Mouse (Mus musculus): Measurements from ENCODE around the gene Bche. TPM values are rescaled to one million over a fixed set of nuclear protein-coding genes. Genes with fewer than 3 reads are reported as not detected.

The Bche gene
- total RNA-seq (2023; ENCODE audit: inconsistent age): not detected in 4 replicates

DNA sequence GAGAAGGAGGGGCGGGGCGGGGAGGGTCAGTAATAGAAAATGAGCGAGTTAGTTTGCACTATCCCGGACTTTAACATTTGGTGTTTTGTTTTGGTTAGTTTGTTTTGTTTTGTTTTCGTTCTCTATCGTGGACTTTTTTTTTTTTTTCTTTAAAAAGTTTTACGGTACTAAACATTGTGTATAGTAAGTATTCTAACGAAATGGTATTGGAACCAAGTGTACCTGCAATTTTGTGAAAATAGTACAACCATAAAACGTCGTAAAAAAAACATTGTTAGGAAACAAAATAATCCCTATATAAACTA, at the start of gene Bche:
Gene Bche (minus strand): TSS at position 6 of the 305 bp plus-strand sequence.

